Mouse (Mus musculus) myocyte (in vitro differentiated cells): ENCODE measurements around the gene Slc5a1. TPM values are rescaled to one million over a fixed set of nuclear protein-coding genes. Genes with fewer than 3 reads are reported as not detected.

Experiments used
- H3K27me3 ChIP-seq: one replicate; pipeline ENCODE4 v1.6.1; 2011; ENCODE audit not compliant: control insufficient read depth, insufficient read depth, insufficient read length
- H3K36me3 ChIP-seq: one replicate; pipeline ENCODE4 v1.6.1; 2011; ENCODE audit not compliant: control insufficient read depth, insufficient read depth
- H3K4me2 ChIP-seq: one replicate; pipeline ENCODE4 v1.6.1; 2011; ENCODE audit warnings: low read depth, control low read depth
- H3K4me3 ChIP-seq: one replicate; pipeline ENCODE4 v1.5.1; 2011; ENCODE audit warnings: mild to moderate bottlenecking, control low read depth, moderate library complexity
- H3K79me2 ChIP-seq: one replicate; pipeline ENCODE4 v1.6.1; 2011; ENCODE audit not compliant: control insufficient read depth, insufficient read depth
- H3ac ChIP-seq: one replicate; pipeline ENCODE4 v1.6.1; 2011; ENCODE audit not compliant: control insufficient read depth, insufficient read length
- CEBPB ChIP-seq: IDR thresholded peaks from 2 replicates; pipeline ENCODE4 v1.6.1; 2011; ENCODE audit warnings: mild to moderate bottlenecking, moderate library complexity; ENCODE audit not compliant: poor library complexity, insufficient read depth, severe bottlenecking
- E2F4 ChIP-seq: IDR thresholded peaks from one replicate; pipeline ENCODE4 v1.6.1; 2011; ENCODE audit warnings: mild to moderate bottlenecking, control low read depth, moderate library complexity; ENCODE audit not compliant: insufficient read depth
- MAX ChIP-seq: IDR thresholded peaks from one replicate; pipeline ENCODE4 v1.6.1; 2011; ENCODE audit warnings: low read depth, mild to moderate bottlenecking, control low read depth
- MYOD1 ChIP-seq, 3 experiments: IDR thresholded peaks; one replicate each; pipeline ENCODE4 v1.6.1; 2011; ENCODE audit warnings: control low read depth in 2 of 3, low read depth in 2 of 3, mild to moderate bottlenecking in 2 of 3, moderate library complexity in 1 of 3; ENCODE audit not compliant: insufficient read length in 2 of 3, control insufficient read depth in 1 of 3
- MYOG ChIP-seq, 3 experiments: IDR thresholded peaks; one replicate each; pipeline ENCODE4 v1.6.1; 2011; ENCODE audit warnings: control low read depth in 2 of 3, low read depth in 2 of 3, mild to moderate bottlenecking in 2 of 3; ENCODE audit not compliant: insufficient read length in 2 of 3, control insufficient read depth in 1 of 3, insufficient read depth in 1 of 3
- POLR2A ChIP-seq: IDR thresholded peaks from one replicate; pipeline ENCODE4 v1.6.1; 2011; ENCODE audit warnings: low read depth, mild to moderate bottlenecking, control low read depth, moderate library complexity; ENCODE audit not compliant: insufficient read length
- POLR2AphosphoS2 ChIP-seq: IDR thresholded peaks from one replicate; pipeline ENCODE4 v1.6.1; 2011; ENCODE audit warnings: low read depth, control low read depth; ENCODE audit not compliant: insufficient read length
- REST ChIP-seq: IDR thresholded peaks from one replicate; pipeline ENCODE4 v1.6.1; 2011; ENCODE audit warnings: mild to moderate bottlenecking, control low read depth, moderate library complexity; ENCODE audit not compliant: insufficient read depth, insufficient read length
- SRF ChIP-seq: IDR thresholded peaks from one replicate; pipeline ENCODE4 v1.6.1; 2011; ENCODE audit warnings: low read depth; ENCODE audit not compliant: control insufficient read depth, insufficient read length
- TCF12 ChIP-seq: IDR thresholded peaks from one replicate; pipeline ENCODE4 v1.6.1; 2011; ENCODE audit warnings: mild to moderate bottlenecking, control low read depth; ENCODE audit not compliant: poor library complexity, insufficient read depth, severe bottlenecking
- TCF3 ChIP-seq: IDR thresholded peaks from one replicate; pipeline ENCODE4 v1.6.1; 2011; ENCODE audit warnings: low read depth, control low read depth; ENCODE audit not compliant: insufficient read length
- USF1 ChIP-seq: IDR thresholded peaks from one replicate; pipeline ENCODE4 v1.6.1; 2011; ENCODE audit warnings: low read depth, mild to moderate bottlenecking, control low read depth, moderate library complexity
- polyA plus RNA-seq: library from polyadenylated mRNA; unstranded; fragments of >200 nt; fragmentation: generic; extraction: Trizol; gene quantifications from one replicate; pipeline ENCODE4 v1.2.1, GENCODE M21; 2012; ENCODE audit warnings: missing spikeins

Gene Slc5a1
- polyA plus RNA-seq, 1 experiment: not detected

DNA sequence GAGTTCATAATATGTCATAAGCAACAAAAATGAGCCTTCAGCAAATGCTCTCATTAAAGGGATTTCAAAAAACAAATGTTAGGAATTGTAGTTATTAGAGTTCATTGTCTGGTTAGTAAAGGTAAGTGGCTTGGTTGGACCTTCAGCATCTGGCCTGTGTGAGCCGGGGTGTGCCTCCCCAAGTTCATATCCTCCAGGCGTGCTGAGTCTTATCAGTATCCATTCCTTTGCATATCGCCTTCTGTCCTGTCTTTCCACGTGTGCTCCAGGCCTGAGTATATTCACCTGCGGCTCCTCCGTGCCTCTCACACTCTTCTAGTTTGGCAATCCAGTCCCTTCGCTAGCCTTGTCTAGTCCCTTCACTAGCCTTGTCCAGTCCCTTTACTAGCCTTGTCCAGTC lies 102.3 kb downstream of the Slc5a1 start:
- no peak for TF ChIP-seq MYOG (IDR thresholded peaks at IDR 0.05; ENCODE audit: control insufficient read depth in 1 of 3, insufficient read depth in 1 of 3, insufficient read length in 2 of 3, low read depth in 2 of 3)
- no peak for TF ChIP-seq TCF3
- no peak for TF ChIP-seq MYOD1 (IDR thresholded peaks at IDR 0.05; ENCODE audit: control insufficient read depth in 1 of 3, insufficient read length in 2 of 3, low read depth in 2 of 3)
- no peak for TF ChIP-seq MAX
- no peak for TF ChIP-seq USF1
- TF ChIP-seq POLR2AphosphoS2: no peak
- TF ChIP-seq CEBPB: no peak
- TF ChIP-seq POLR2A: no peak
- no peak for TF ChIP-seq REST
- no peak for TF ChIP-seq SRF
- no peak for TF ChIP-seq TCF12
- TF ChIP-seq E2F4: no peak
- H3K4me3 ChIP-seq: no peak overlapping the region
- peaks cover 11% of the 10 kb centered on the region for H3K27me3 ChIP-seq

DNA sequence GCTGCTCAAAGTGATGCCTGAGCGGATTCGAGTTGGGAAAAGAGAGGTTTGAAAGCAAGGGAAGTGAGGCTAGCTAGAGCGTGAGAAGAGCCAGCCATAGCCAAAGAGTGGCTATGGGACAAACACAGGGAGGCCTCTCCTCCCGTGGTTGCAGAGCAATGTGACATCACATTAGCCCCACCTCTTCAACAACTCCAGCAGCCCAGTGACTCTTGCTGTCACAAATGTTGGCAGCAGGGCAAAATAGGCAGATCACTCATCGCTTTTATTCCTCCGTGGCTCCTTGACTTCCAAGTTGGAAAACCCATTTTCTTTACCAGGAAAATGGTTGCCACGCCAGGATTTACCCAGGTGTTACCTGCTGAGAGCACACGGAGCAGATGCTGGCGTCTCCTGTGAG lies 103.1 kb downstream of the Slc5a1 start:
- TF ChIP-seq TCF3 (no peak), MAX (no peak), REST (no peak), POLR2AphosphoS2 (no peak), USF1 (no peak), SRF (no peak), TCF12 (no peak), POLR2A (no peak), E2F4 (no peak), MYOD1 (IDR thresholded peaks at IDR 0.05; ENCODE audit: control insufficient read depth in 1 of 3, insufficient read length in 2 of 3, low read depth in 2 of 3) (no peak), MYOG (IDR thresholded peaks at IDR 0.05; ENCODE audit: control insufficient read depth in 1 of 3, insufficient read depth in 1 of 3, insufficient read length in 2 of 3, low read depth in 2 of 3) (no peak), CEBPB (no peak)
- no peak overlapping the region for H3ac ChIP-seq
- no peak overlapping the region for H3K4me3 ChIP-seq
- H3K79me2 ChIP-seq: no peaks in the 10 kb centered on the region
- no peaks in the 10 kb centered on the region for H3K36me3 ChIP-seq
- peaks cover 7% of the 10 kb centered on the region for H3K27me3 ChIP-seq
- no peak overlapping the region for H3K4me2 ChIP-seq

More for the DNA sequence above, 102.3 kb downstream of the Slc5a1 start:
- Histone ChIP-seq H3K79me2 (no peaks in the 10 kb centered on the region), H3ac (no peak overlapping the region), H3K36me3 (no peaks in the 10 kb centered on the region), H3K4me2 (no peak overlapping the region)

DNA sequence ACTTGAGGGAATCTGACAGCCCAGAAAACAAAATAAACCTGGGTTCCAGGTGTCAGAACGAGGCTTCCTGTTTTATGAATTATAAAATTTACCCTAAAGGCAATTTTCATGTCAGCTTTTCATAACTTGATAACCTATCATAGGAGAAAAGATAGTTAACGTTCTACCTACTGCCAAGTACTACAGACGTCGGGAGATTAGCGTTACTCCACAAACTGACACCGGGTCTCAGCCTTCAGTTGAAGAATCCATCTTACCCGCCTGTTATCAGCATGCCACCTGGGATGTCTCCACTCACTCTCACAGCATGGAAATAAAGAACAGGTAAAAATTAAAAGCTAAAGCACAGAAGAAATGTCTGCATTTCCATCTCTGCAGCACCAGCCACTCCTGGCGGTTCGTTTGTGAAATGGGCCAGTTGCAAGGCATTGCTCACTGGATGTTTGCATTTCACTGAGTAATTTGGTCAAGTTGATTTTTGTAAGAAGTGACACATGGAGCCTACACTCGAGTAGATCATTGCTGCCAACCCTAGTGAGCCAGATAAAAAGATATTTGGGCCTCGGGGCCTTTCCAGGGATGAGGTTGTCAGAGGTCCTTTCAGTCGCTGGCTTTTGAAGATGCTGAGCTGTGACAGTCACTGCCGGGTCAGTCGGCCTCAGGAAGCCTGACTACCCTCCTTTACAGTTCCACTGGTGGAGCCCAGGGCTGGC lies 104.7 kb downstream of the Slc5a1 start:
- Histone ChIP-seq H3K79me2 (no peaks in the 10 kb centered on the region), H3K4me3 (no peak overlapping the region), H3ac (no peak overlapping the region), H3K36me3 (no peaks in the 10 kb centered on the region), H3K27me3 (no peaks in the 10 kb centered on the region), H3K4me2 (no peak overlapping the region)
- TF ChIP-seq E2F4: no peak
- no peak for TF ChIP-seq MYOD1 (IDR thresholded peaks at IDR 0.05; ENCODE audit: control insufficient read depth in 1 of 3, insufficient read length in 2 of 3, low read depth in 2 of 3)
- no peak for TF ChIP-seq CEBPB
- TF ChIP-seq REST: no peak
- no peak for TF ChIP-seq POLR2AphosphoS2
- no peak for TF ChIP-seq MYOG (IDR thresholded peaks at IDR 0.05; ENCODE audit: control insufficient read depth in 1 of 3, insufficient read depth in 1 of 3, insufficient read length in 2 of 3, low read depth in 2 of 3)
- TF ChIP-seq TCF12: no peak
- no peak for TF ChIP-seq TCF3
- no peak for TF ChIP-seq MAX

DNA sequence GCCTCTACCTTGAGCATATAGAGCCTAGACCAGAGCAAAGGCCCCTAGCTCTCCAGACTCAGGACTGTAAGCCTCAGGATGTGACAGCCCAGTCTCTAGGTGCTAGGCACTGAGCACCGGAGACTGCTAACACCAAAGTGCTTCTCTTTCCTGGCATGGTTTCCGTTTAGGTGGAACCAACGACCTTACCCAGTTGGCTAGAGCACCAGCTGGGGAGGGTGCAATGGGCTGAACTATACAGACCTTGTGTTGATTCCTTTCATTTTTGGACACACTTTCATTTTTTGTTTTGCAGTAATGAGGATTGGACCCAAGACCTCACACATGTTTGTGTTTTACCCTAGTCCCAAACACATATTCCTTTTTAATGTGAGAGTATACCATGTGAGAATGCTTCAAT lies 106.5 kb downstream of the Slc5a1 start:
- Histone ChIP-seq H3ac (no peak overlapping the region), H3K36me3 (no peaks in the 10 kb centered on the region), H3K4me3 (no peak overlapping the region), H3K4me2 (no peak overlapping the region), H3K27me3 (no peaks in the 10 kb centered on the region), H3K79me2 (no peaks in the 10 kb centered on the region)
- TF ChIP-seq MAX (no peak), POLR2A (no peak), MYOD1 (IDR thresholded peaks at IDR 0.05; ENCODE audit: control insufficient read depth in 1 of 3, insufficient read length in 2 of 3, low read depth in 2 of 3) (no peak), MYOG (IDR thresholded peaks at IDR 0.05; ENCODE audit: control insufficient read depth in 1 of 3, insufficient read depth in 1 of 3, insufficient read length in 2 of 3, low read depth in 2 of 3) (no peak), TCF12 (no peak)

DNA sequence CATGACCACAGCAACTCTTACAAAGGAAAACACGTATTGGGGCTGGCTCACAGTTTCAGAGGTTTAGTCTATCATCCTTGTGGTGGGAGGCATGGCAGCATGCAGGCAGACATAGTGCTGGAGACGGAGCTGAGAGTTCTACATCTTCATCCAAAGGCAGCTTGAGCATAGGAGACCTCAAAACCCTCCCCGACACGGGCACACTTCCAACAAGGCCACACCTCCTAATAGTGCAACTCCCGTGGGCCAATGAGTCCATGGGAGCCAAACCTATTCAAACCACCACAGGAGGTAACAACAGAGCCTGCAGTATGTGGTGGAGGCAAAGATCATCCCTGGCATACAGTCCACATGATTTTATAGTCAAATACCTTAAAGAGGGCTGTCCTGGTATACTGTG lies 107.2 kb downstream of the Slc5a1 start:
- no peak overlapping the region for H3K4me2 ChIP-seq
- H3ac ChIP-seq: no peak overlapping the region
- no peaks in the 10 kb centered on the region for H3K36me3 ChIP-seq
- H3K4me3 ChIP-seq: no peak overlapping the region
- H3K27me3 ChIP-seq: no peaks in the 10 kb centered on the region
- TF ChIP-seq SRF (no peak), MYOD1 (IDR thresholded peaks at IDR 0.05; ENCODE audit: control insufficient read depth in 1 of 3, insufficient read length in 2 of 3, low read depth in 2 of 3) (no peak), MYOG (IDR thresholded peaks at IDR 0.05; ENCODE audit: control insufficient read depth in 1 of 3, insufficient read depth in 1 of 3, insufficient read length in 2 of 3, low read depth in 2 of 3) (no peak), MAX (no peak), TCF12 (no peak), USF1 (no peak), E2F4 (no peak), CEBPB (no peak), POLR2AphosphoS2 (no peak), TCF3 (no peak), POLR2A (no peak)
- H3K79me2 ChIP-seq: no peaks in the 10 kb centered on the region
